ENCODE assay signal across 2 mouse cellular contexts in the genomic region with DNA sequence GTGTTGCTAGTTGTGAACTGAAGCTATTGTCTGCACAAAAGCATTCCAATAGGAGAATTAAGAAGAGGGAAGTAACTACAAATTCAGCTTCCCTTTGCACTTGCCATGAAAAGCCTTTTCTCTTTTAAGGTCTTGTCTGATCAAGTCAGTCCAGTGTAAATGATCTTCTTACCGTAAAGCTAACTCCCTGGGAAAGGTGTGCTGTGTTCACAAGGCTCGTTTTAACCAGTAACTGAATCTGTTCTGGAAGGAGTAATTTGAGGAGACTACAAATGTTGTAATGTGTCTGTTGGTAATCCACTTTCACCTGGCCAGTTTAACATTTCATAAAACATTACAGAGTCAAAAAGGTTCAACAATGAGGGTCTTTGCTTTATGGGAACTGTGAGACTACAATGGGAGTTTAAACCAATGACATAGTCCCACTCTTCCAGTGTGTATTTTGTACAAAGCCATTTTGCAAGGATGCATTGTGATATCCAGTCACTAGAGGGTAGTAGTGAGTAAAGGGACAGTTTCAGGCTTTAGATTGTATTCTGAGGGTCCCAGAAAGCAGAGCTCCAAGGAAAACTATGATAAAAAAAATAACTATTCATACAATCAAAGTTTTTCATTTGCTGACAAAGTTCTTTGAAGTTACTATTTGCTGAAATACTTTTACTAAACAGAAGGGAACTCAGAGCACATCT.
TF ChIP-seq lines count a peak whose summit lies in the region.

No protein-coding gene starts in this region.

TF ChIP-seq in CH12.LX, 34 proteins besides CTCF, POLR2A, EP300 and RAD21:
- TF ChIP-seq KAT2A (IDR thresholded peaks at IDR 0.05; ENCODE audit: insufficient replicate concordance, low read length) (no peak), PAX5 (IDR thresholded peaks at IDR 0.05; ENCODE audit: low read length) (no peak), RCOR1 (conservative IDR thresholded peaks at IDR 0.05; ENCODE audit: low read depth, low read length) (no peak), BHLHE40 (IDR thresholded peaks at IDR 0.05; ENCODE audit: low read depth, low read length) (no peak), CHD1 (IDR thresholded peaks at IDR 0.05; ENCODE audit: low read depth, low read length) (no peak), SMC3 (IDR thresholded peaks at IDR 0.05; ENCODE audit: low read depth, low read length) (peak; percentile 30; the same call in 1 of the 2 replicates)

TF ChIP-seq in MEL, 35 proteins besides CTCF, POLR2A, EP300 and RAD21:
- no peak for TF ChIP-seq SMC3 (IDR thresholded peaks at IDR 0.05; ENCODE audit: low read depth, low read length)
- no peak for TF ChIP-seq GABPA (IDR thresholded peaks at IDR 0.05; ENCODE audit: low read depth, low read length)
- no peak for TF ChIP-seq TAL1 (IDR thresholded peaks at IDR 0.05; ENCODE audit: low read length)
- TF ChIP-seq E2F4 (IDR thresholded peaks at IDR 0.05; ENCODE audit: borderline replicate concordance, low read depth, low read length): no peak
- no peak for TF ChIP-seq MXI1 (IDR thresholded peaks at IDR 0.05; ENCODE audit: low read depth, low read length)
- TF ChIP-seq GATA1 (IDR thresholded peaks at IDR 0.05; ENCODE audit: low read depth, low read length): no peak
- TF ChIP-seq ETS1 (IDR thresholded peaks at IDR 0.05; ENCODE audit: low read depth, low read length): no peak
- no peak for TF ChIP-seq TBP (IDR thresholded peaks at IDR 0.05; ENCODE audit: low read depth, low read length)
- TF ChIP-seq HCFC1 (IDR thresholded peaks at IDR 0.05; ENCODE audit: low read depth, low read length): no peak
- TF ChIP-seq TCF12 (IDR thresholded peaks at IDR 0.05; ENCODE audit: low read depth, low read length): no peak
- no peak for TF ChIP-seq POLR2AphosphoS5 (IDR thresholded peaks at IDR 0.05; ENCODE audit: borderline replicate concordance, low read depth, low read length)
- no peak for TF ChIP-seq RCOR1 (IDR thresholded peaks at IDR 0.05; ENCODE audit: low read depth, low read length)
- TF ChIP-seq MEF2A (IDR thresholded peaks at IDR 0.05; ENCODE audit: extremely low read depth, insufficient replicate concordance, low read depth, low read length, poor library complexity, severe bottlenecking): no peak
